Mouse (Mus musculus) hindbrain, postnatal 0 days (tissue): ENCODE data around the gene Klhdc10. TPM values are rescaled to one million over a fixed set of nuclear protein-coding genes. Genes with fewer than 3 reads are reported as not detected.

ENCODE experiments used
- ATAC-seq: fragments of 200-750 bp; cut with Nextera tagmentation; 2 replicates; pipeline ENCODE4 v1.8.0; 2017; ENCODE audit warnings: mild to moderate bottlenecking, moderate TSS enrichment, moderate library complexity
- DNase-seq: peaks from one replicate; pipeline ENCODE4 v3.0.0-alpha.2; 2015; ENCODE audit warnings: low spot score
- H3K27ac ChIP-seq: fragments of 300-500 bp; sonication (generic); 2 replicates; pipeline ENCODE4 v1.5.1; 2014; ENCODE audit warnings: mild to moderate bottlenecking
- H3K27me3 ChIP-seq: fragments of 300-500 bp; sonication (generic); 2 replicates; pipeline ENCODE4 v1.6.1; 2014; ENCODE audit warnings: low read length, mixed read lengths; ENCODE audit not compliant: insufficient read depth
- H3K36me3 ChIP-seq: fragments of 300-500 bp; sonication (generic); 2 replicates; pipeline ENCODE4 v1.6.1; 2014; ENCODE audit warnings: low read length, mixed read lengths; ENCODE audit not compliant: insufficient read depth
- H3K4me1 ChIP-seq: fragments of 300-500 bp; sonication (generic); 2 replicates; pipeline ENCODE4 v1.6.1; 2014; ENCODE audit warnings: antibody characterized with exemption, low read length, mixed read lengths; ENCODE audit not compliant: insufficient read depth
- H3K4me2 ChIP-seq: fragments of 300-500 bp; sonication (generic); 2 replicates; pipeline ENCODE4 v1.6.1; 2014; ENCODE audit warnings: low read depth, mild to moderate bottlenecking, low read length, moderate library complexity, mixed read lengths
- H3K4me3 ChIP-seq: fragments of 300-500 bp; sonication (generic); 2 replicates; pipeline ENCODE4 v1.5.1; 2014; ENCODE audit warnings: low read length
- H3K9ac ChIP-seq: fragments of 300-500 bp; sonication (generic); replicated peaks from 2 replicates; pipeline ENCODE4 v1.6.1; 2014; ENCODE audit warnings: mild to moderate bottlenecking, low read length, moderate library complexity, mixed read lengths
- H3K9me3 ChIP-seq: fragments of 300-500 bp; sonication (generic); 2 replicates; pipeline ENCODE4 v1.6.1; 2016; ENCODE audit warnings: low read length, mixed read lengths
- CTCF ChIP-seq: IDR thresholded peaks from 2 replicates; pipeline ENCODE4 v1.5.1; 2016; ENCODE audit warnings: antibody characterized with exemption, control low read depth, low read depth
- WGBS: fragments of 180-500 bp; shearing (Covaris S2); extraction: QIAGEN DNeasy Blood & Tissue Kit; methylation state at CpG from one replicate; pipeline ENCODE4 v1.1.7; 2014; 5-methylcytosine and 5-hydroxymethylcytosine counted together
- polyA plus RNA-seq: library from polyadenylated mRNA; unstranded; fragments of >200 nt; fragmentation: Nextera tagmentation; extraction: Ambion mirVana; gene quantifications from 2 replicates; pipeline ENCODE4 v1.2.1, GENCODE M21; 2015
- total RNA-seq: library from RNA; depleted of rRNA; stranded (reverse); fragments of >200 nt; gene quantifications from 2 replicates; pipeline ENCODE4 v1.2.3, GENCODE M21; 2014

Gene Klhdc10
- total and polyA plus RNA-seq, 2 experiments from 2014 or later: 23.2 to 103 TPM

DNA sequence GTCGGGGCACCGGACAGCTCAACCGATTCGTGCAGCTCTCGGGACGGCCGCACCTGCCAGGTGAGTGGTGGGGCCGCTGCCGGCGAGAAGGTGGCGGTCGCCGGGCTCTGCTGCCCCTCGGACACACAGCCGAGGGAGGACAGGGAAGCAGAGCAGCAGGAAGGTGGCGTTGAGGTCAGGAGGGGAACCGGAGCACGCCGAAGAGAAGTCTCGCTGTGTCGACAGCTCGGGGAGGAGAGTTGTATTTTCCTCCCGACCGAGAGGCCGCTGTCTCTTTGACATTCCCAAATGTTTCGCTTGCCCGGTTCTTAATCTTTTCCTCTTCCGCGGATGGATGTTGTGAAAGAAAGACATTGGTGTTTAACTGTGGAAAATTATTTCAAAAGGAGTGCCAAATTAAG lies 423 bp downstream of the Klhdc10 start:
- Histone ChIP-seq H3K4me1 (peaks cover 9% of the 10 kb centered on the region), H3K4me3 (peak overlapping the region; percentile 98), H3K9me3 (no peaks in the 10 kb centered on the region), H3K27ac (peak overlapping the region; percentile 96), H3K36me3 (no peaks in the 10 kb centered on the region), H3K9ac (peak overlapping the region; percentile 96), H3K27me3 (no peaks in the 10 kb centered on the region), H3K4me2 (peak overlapping the region; percentile 67)
- peak; percentile 47 for DNase-seq
- ATAC-seq: no peak; the same call in 1 of the 2 replicates
- WGBS: under 1% methylated on average over 29 of the region's 29 CpGs
- TF ChIP-seq CTCF: no peak

DNA sequence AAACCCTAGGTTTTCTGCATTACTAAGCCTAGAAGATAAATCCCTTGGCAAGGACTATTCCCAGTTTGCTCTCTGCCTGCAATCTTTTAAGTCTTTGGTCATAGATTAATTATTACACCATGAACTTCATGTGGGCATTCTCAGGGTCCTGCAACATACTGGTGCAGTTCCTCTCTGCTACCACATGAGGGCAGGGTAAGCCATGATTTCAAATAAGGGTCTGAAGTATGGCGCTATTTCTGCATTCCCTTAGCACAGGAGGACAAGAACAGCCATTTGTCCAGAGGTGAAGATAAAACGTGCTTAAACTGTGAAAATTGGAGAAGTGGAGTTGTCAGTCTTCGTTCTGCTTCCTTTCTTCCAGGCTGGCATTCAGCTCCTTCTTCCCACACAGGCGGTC lies 1.8 kb downstream of the Klhdc10 start:
- H3K4me1 ChIP-seq: peaks cover 9% of the 10 kb centered on the region
- peak overlapping the region; percentile 36 for H3K4me3 ChIP-seq
- no peaks in the 10 kb centered on the region for H3K9me3 ChIP-seq
- 15% methylated on average over 4 of the region's 4 CpGs for WGBS
- DNase-seq (peak; percentile 91), ATAC-seq (no peak)
- peak overlapping the region; percentile 45 for H3K9ac ChIP-seq
- H3K27ac ChIP-seq: 0 out of 2 replicates have a peak overlapping the region, but pooled peaks have one; percentile 60
- TF ChIP-seq CTCF: peak; percentile 98
- H3K27me3 ChIP-seq: no peaks in the 10 kb centered on the region
- H3K4me2 ChIP-seq: peak overlapping the region; percentile 67
- no peaks in the 10 kb centered on the region for H3K36me3 ChIP-seq

DNA sequence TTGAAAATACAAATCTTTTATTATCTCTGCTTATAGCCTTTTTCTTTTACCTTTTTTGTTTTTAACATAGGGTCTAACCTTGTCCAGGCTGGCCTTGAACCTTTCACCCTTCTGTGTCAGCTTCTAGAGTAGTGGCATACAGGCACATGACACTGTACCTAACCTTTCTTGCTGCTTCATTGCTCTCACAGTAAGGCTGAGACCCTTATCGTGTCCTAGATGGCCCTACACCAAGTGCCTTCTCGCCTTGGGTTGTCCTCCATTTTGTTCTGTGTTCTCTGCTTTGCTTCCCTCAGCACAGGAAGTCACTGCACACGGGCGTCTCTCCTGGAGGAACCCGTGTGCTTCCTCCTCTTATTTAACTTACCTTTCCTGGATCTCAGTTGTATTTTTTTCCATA lies 3.0 kb downstream of the Klhdc10 start:
- DNase-seq (no peak), ATAC-seq (no peak)
- Histone ChIP-seq H3K9me3 (no peaks in the 10 kb centered on the region), H3K4me3 (no peak overlapping the region), H3K36me3 (no peaks in the 10 kb centered on the region), H3K27me3 (no peaks in the 10 kb centered on the region), H3K9ac (no peak overlapping the region), H3K4me2 (peak overlapping the region; percentile 67), H3K27ac (no peak overlapping the region), H3K4me1 (peaks cover 9% of the 10 kb centered on the region)
- WGBS: 81% methylated on average over 5 of the region's 5 CpGs
- TF ChIP-seq CTCF: no peak

DNA sequence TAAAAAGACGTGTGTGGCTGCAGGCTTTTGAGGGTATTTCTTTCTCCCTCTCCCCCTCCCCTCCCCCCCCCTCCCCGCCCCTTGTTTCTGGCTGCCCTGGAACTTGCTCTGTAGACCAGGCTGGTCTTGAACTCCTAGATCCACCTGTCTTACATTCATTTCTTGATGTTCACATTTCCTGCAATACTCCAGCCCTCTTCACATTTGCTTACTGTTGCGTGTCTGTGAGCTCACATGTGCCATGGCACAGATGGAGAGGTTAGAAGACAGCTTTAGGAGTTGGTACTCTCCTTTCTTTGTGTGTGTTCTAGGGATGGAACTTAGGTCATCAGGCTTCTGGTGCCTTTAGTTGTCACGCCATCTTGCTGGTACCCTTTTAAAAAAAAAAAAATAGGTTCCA lies 6.6 kb downstream of the Klhdc10 start:
- ATAC-seq: no peak
- no peak for DNase-seq
- no peak overlapping the region for H3K9ac ChIP-seq
- H3K4me1 ChIP-seq: peaks cover 9% of the 10 kb centered on the region
- no peaks in the 10 kb centered on the region for H3K27me3 ChIP-seq
- H3K9me3 ChIP-seq: no peaks in the 10 kb centered on the region
- H3K4me2 ChIP-seq: no peak overlapping the region
- H3K4me3 ChIP-seq: no peak overlapping the region
- H3K36me3 ChIP-seq: no peaks in the 10 kb centered on the region
- 89% methylated on average over 4 of the region's 4 CpGs for WGBS
- H3K27ac ChIP-seq: no peak overlapping the region
- no peak for TF ChIP-seq CTCF

- no peaks in the 10 kb centered on the region for H3K9me3 ChIP-seq
- H3K36me3 ChIP-seq: no peaks in the 10 kb centered on the region
- TF ChIP-seq CTCF: no peak
- no peak overlapping the region for H3K9ac ChIP-seq
- no peak overlapping the region for H3K4me3 ChIP-seq
- WGBS: 89% methylated on average over 7 of the region's 7 CpGs
- ATAC-seq (no peak), DNase-seq (no peak)
- H3K4me1 ChIP-seq: peaks cover 3% of the 10 kb centered on the region
- no peak overlapping the region for H3K4me2 ChIP-seq
- no peaks in the 10 kb centered on the region for H3K27me3 ChIP-seq
- H3K27ac ChIP-seq: no peak overlapping the region
Observed at GRCm38 (mm10) chr6:30409399-30410093, 7.9 kb downstream of the Klhdc10 start.

GRCm38 (mm10) chr6:30411311-30411710 lies 9.6 kb downstream of the Klhdc10 start:
- DNase-seq: no peak
- Histone ChIP-seq H3K4me3 (no peak overlapping the region), H3K36me3 (no peaks in the 10 kb centered on the region), H3K27me3 (no peaks in the 10 kb centered on the region), H3K27ac (no peak overlapping the region), H3K4me1 (no peaks in the 10 kb centered on the region; the same call in 1 of the 2 replicates), H3K4me2 (no peak overlapping the region), H3K9me3 (no peaks in the 10 kb centered on the region), H3K9ac (no peak overlapping the region)
- no peak for TF ChIP-seq CTCF
- no peak for ATAC-seq
- WGBS: 78% methylated on average over 4 of the region's 4 CpGs

DNA sequence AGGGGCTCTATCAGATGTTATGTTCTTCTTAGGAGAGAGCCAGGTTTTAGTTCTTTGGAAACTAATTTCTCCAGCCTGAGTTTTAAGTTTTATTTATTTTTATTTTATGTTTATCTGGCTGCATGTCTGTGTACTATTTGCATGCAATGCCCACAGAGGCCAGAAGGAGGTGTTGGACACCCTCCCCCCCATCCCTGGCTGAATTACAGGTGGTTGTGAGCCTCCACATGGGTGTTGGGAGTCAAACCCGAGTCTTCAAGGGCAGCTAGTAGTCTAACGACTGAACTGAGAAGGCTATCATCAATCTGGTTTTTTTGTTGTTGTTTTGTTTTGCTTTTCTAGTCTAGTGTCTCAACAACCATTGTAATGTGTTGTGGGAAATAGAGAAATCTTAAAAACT lies 14.5 kb downstream of the Klhdc10 start:
- no peak overlapping the region for H3K27ac ChIP-seq
- no peak overlapping the region for H3K4me3 ChIP-seq
- WGBS: 90% methylated on average over 2 of the region's 2 CpGs
- H3K36me3 ChIP-seq: no peaks in the 10 kb centered on the region
- H3K9ac ChIP-seq: no peak overlapping the region
- ATAC-seq (no peak), DNase-seq (no peak)
- H3K4me1 ChIP-seq: no peaks in the 10 kb centered on the region; the same call in 1 of the 2 replicates
- no peaks in the 10 kb centered on the region for H3K27me3 ChIP-seq
- H3K9me3 ChIP-seq: no peaks in the 10 kb centered on the region
- TF ChIP-seq CTCF: no peak
- H3K4me2 ChIP-seq: no peak overlapping the region
